Comparison of ENCODE assay signal across 27 mouse cellular contexts in the genomic region with DNA sequence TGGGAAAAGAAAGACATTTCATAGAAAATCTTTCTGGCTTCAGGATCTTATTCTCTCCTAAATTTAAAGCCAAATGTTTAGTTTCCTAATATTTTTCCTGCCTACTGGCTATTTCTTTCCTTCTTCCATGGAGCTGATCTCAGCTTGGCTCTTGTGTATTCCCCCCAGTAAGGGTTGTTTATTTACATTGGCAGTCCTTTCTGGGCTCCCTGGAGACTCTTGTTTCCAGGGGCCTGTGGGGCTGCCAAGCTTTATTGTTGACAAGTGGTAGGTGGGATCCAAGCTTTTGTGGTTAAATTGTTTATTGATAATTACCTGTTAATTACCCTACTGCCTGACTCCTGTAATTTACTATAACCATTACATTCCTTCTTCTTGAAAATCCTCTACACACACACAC.
"Had no signal": no experiment of that assay in that cellular context is flagged by ENCODE, and none has a peak within 500 bp of the region (broad histone marks: within the 10 kb centered on the region; RNA-seq: fewer than 3 reads in every experiment).

No protein-coding gene starts in this region.

- H3K9me3 ChIP-seq: heart, embryonic 10.5 days; heart, embryonic 12.5 days; hindbrain, embryonic 10.5 days; hindbrain, embryonic 12.5 days; intestine, embryonic 15.5 days; limb, embryonic 10.5 days; limb, embryonic 12.5 days; liver, embryonic 13.5 days had no signal

- ATAC-seq: hindbrain, embryonic 16.5 days; inflammation-experienced regulatory T-cells, adult 6 months; intestine, embryonic 15.5 days; intestine, postnatal 0 days had no signal

- H3K4me3 ChIP-seq: gastrocnemius, adult 2 months; heart, adult 2 months; heart, embryonic 10.5 days; heart, embryonic 12.5 days; hindbrain, embryonic 10.5 days; hindbrain, embryonic 12.5 days; intestine, embryonic 15.5 days; layer of hippocampus, adult 2 months; left cerebral cortex, adult 2 months; limb, embryonic 10.5 days; limb, embryonic 12.5 days; liver, embryonic 13.5 days had no signal

- DNase-seq: gastrocnemius, adult 2 months; gastrocnemius, postnatal 10 days; gastrocnemius, postnatal 25 days; heart, adult 2 months; heart, postnatal 10 days; heart, postnatal 4 days; kidney, adult 18-20 months; kidney, adult 8-10 months; kidney, postnatal 10 days; kidney, postnatal 25 days; kidney, postnatal 4 days; liver; liver, embryonic 13.5 days had no signal

- H3K27me3 ChIP-seq: heart, embryonic 12.5 days; hindbrain, embryonic 12.5 days; intestine, embryonic 15.5 days; limb, embryonic 12.5 days; liver, embryonic 13.5 days had no signal

- H3K9ac ChIP-seq: heart, embryonic 12.5 days; hindbrain, embryonic 12.5 days; hindbrain, embryonic 14.5 days; intestine, embryonic 15.5 days; limb, embryonic 12.5 days; liver, embryonic 13.5 days had no signal

- H3K4me2 ChIP-seq: heart, embryonic 12.5 days; hindbrain, embryonic 12.5 days; hindbrain, embryonic 14.5 days; intestine, embryonic 15.5 days; limb, embryonic 12.5 days; liver, embryonic 11.5 days; liver, embryonic 13.5 days had no signal

- H3K4me1 ChIP-seq: heart, embryonic 12.5 days; hindbrain, embryonic 10.5 days; hindbrain, embryonic 12.5 days; intestine, embryonic 15.5 days; liver, embryonic 13.5 days had no signal

- H3K27ac ChIP-seq: gastrocnemius, adult 2 months; heart, adult 2 months; heart, embryonic 10.5 days; hindbrain, embryonic 10.5 days; hindbrain, embryonic 12.5 days; hindbrain, embryonic 14.5 days; intestine, embryonic 15.5 days; layer of hippocampus, adult 2 months; left cerebral cortex, adult 2 months; limb, embryonic 10.5 days; limb, embryonic 12.5 days; liver, embryonic 13.5 days had no signal

- H3K36me3 ChIP-seq: heart, embryonic 10.5 days; heart, embryonic 12.5 days; hindbrain, embryonic 10.5 days; hindbrain, embryonic 12.5 days; intestine, embryonic 15.5 days; limb, embryonic 10.5 days; limb, embryonic 12.5 days; liver, embryonic 13.5 days had no signal
